Mouse (Mus musculus) embryonic facial prominence, embryonic 14.5 days (tissue): Measurements from ENCODE around the gene Tas1r3. TPM values are rescaled to one million over a fixed set of nuclear protein-coding genes. Genes with fewer than 3 reads are reported as not detected.

ENCODE experiments used
- ATAC-seq: fragments of 200-750 bp; cut with Nextera tagmentation; 2 replicates; pipeline ENCODE4 v1.8.0; 2017; ENCODE audit warnings: low read depth, moderate number of reproducible peaks, moderate TSS enrichment
- DNase-seq: peaks from one replicate; pipeline ENCODE4 v3.0.0-alpha.2; 2015; ENCODE audit warnings: low spot score
- H3K27ac ChIP-seq: fragments of 300-500 bp; sonication (generic); replicated peaks from 2 replicates; pipeline ENCODE4 v1.5.1; 2014; ENCODE audit warnings: low read depth, mild to moderate bottlenecking, low read length, moderate library complexity
- H3K27me3 ChIP-seq: fragments of 300-500 bp; sonication (generic); replicated peaks from 2 replicates; pipeline ENCODE4 v1.6.1; 2014; ENCODE audit warnings: low read length; ENCODE audit not compliant: control insufficient read depth, insufficient read depth
- H3K36me3 ChIP-seq: fragments of 300-500 bp; sonication (generic); 2 replicates; pipeline ENCODE4 v1.6.1; 2014; ENCODE audit warnings: low read length, mixed read lengths; ENCODE audit not compliant: control insufficient read depth, insufficient read depth
- H3K4me1 ChIP-seq: fragments of 300-500 bp; sonication (generic); 2 replicates; pipeline ENCODE4 v1.6.1; 2014; ENCODE audit warnings: antibody characterized with exemption, low read length; ENCODE audit not compliant: control insufficient read depth, insufficient read depth
- H3K4me2 ChIP-seq: fragments of 300-500 bp; sonication (generic); 2 replicates; pipeline ENCODE4 v1.6.1; 2014; ENCODE audit warnings: low read depth, mild to moderate bottlenecking, low read length, moderate library complexity, mixed read lengths
- H3K4me3 ChIP-seq: fragments of 300-500 bp; sonication (generic); 2 replicates; pipeline ENCODE4 v1.5.1; 2014; ENCODE audit warnings: low read depth, mild to moderate bottlenecking, low read length
- H3K9ac ChIP-seq: fragments of 300-500 bp; sonication (generic); 2 replicates; pipeline ENCODE4 v1.6.1; 2014; ENCODE audit warnings: low read depth, mild to moderate bottlenecking, low read length, moderate library complexity, mixed read lengths
- H3K9me3 ChIP-seq: fragments of 300-500 bp; sonication (generic); 2 replicates; pipeline ENCODE4 v1.6.1; 2016; ENCODE audit warnings: low read length; ENCODE audit not compliant: control insufficient read depth
- WGBS: fragments of 180-500 bp; shearing (Covaris S2); extraction: QIAGEN DNeasy Blood & Tissue Kit; methylation state at CpG from one replicate; pipeline ENCODE4 v1.1.7; 2014; 5-methylcytosine and 5-hydroxymethylcytosine counted together
- polyA plus RNA-seq: library from polyadenylated mRNA; unstranded; fragments of >200 nt; fragmentation: Nextera tagmentation; extraction: Ambion mirVana; gene quantifications from 2 replicates; pipeline ENCODE4 v1.2.1, GENCODE M21; 2014

The Tas1r3 gene
- polyA plus RNA-seq, 1 experiment from 2014 or later: 0.36 TPM

DNA sequence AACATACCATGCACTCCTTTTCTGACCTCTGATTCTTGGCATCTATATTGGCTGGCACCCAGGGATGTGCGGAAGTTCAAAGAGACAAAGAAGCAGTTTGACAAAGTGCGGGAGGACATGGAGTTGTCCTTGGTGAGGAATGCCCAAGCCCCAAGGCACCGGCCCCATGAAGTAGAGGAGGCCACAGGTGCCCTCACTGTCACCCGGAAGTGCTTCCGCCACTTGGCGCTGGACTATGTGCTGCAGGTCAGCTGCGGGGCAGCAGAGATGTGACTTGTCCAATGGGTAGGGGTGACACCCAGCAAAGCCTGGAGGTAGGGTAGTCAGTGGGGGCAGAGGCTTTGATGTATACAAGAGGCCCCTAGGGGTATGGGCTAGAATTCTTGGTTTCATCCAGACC is 36.2 kb upstream of the Tas1r3 start:
- no peaks in the 10 kb centered on the region for H3K9me3 ChIP-seq
- H3K36me3 ChIP-seq: peaks cover 70% of the 10 kb centered on the region
- H3K9ac ChIP-seq: no peak overlapping the region
- ATAC-seq (no peak), DNase-seq (no peak)
- 91% methylated on average over 7 of the region's 7 CpGs for WGBS
- no peak overlapping the region for H3K4me2 ChIP-seq
- no peak overlapping the region for H3K27ac ChIP-seq
- H3K4me1 ChIP-seq: peaks cover 11% of the 10 kb centered on the region
- no peak overlapping the region for H3K4me3 ChIP-seq
- no peaks in the 10 kb centered on the region for H3K27me3 ChIP-seq

DNA sequence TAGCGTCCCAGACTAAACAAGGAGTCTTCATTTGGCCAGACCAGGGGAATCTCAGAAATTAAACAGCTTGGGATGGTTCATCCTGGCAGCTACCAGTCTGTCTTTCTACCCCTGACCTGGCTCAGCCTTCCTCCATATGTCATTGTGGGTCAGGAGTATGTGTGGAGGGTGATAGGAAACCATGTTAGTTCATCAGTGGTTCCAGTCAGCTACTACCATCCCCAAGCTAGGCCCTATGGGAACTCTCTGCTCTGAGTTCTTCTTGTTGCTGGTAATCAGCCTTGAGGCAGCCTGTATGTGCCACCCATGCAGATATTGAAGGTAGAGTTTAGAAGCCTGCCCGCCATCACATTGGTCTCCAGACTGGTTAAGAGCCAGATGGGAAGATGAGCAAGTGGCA is 35.2 kb upstream of the Tas1r3 start:
- H3K4me1 ChIP-seq: peaks cover 21% of the 10 kb centered on the region
- no peak overlapping the region for H3K4me2 ChIP-seq
- no peak overlapping the region for H3K27ac ChIP-seq
- H3K4me3 ChIP-seq: no peak overlapping the region
- ATAC-seq (no peak), DNase-seq (no peak)
- no peaks in the 10 kb centered on the region for H3K27me3 ChIP-seq
- H3K9me3 ChIP-seq: no peaks in the 10 kb centered on the region
- H3K9ac ChIP-seq: no peak overlapping the region
- peaks cover 60% of the 10 kb centered on the region for H3K36me3 ChIP-seq
- WGBS: 95% methylated on average over 2 of the region's 2 CpGs

DNA sequence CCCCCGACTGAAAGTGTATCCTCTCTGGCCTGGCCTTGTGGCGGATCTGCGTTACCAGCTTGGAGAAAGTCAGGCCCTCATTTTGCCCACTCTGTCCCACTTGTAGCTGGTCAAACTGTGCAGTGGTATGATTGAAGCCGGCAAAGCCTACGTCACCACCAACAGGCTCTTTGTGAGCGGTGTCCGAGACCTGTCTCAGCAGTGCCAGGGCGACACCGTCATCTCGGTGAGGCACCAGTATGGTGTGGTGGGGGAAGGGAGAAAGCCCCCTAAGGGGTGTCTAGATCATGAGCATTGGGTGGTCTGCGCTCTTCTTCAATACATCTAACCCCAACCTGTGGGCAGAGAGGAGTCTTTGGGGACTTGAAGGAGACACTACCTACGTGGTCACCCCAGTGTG is 33.3 kb upstream of the Tas1r3 start:
- no peak overlapping the region for H3K4me2 ChIP-seq
- H3K4me3 ChIP-seq: no peak overlapping the region
- no peaks in the 10 kb centered on the region for H3K9me3 ChIP-seq
- no peak overlapping the region for H3K9ac ChIP-seq
- 98% methylated on average over 12 of the region's 12 CpGs for WGBS
- H3K4me1 ChIP-seq: peaks cover 25% of the 10 kb centered on the region
- peaks cover 42% of the 10 kb centered on the region for H3K36me3 ChIP-seq
- DNase-seq (no peak), ATAC-seq (no peak)
- no peak overlapping the region for H3K27ac ChIP-seq
- H3K27me3 ChIP-seq: no peaks in the 10 kb centered on the region

DNA sequence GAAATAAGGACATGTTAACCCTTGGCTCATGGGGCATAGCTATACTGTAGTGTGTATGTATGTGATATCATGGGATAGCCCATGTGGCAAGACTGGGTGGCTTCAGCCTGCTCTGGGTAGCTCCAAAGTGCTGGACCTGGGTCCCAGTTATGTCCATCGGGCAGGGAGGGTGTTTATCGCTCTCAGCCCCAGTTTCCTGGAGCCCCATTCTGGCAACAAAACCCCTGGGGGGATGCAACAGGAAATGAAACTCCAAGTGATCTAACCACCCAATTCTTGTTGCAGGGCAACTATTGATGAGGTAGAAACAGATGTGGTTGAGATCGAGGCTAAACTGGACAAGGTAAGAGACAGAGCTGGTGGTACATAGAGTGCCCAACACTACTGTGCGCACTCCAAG is 32.7 kb upstream of the Tas1r3 start:
- Histone ChIP-seq H3K9ac (no peak overlapping the region), H3K4me3 (no peak overlapping the region), H3K27me3 (no peaks in the 10 kb centered on the region), H3K9me3 (no peaks in the 10 kb centered on the region), H3K36me3 (peaks cover 35% of the 10 kb centered on the region), H3K4me2 (no peak overlapping the region), H3K27ac (no peak overlapping the region), H3K4me1 (peaks cover 26% of the 10 kb centered on the region)
- ATAC-seq (no peak), DNase-seq (no peak)
- WGBS: 87% methylated on average over 4 of the region's 4 CpGs

DNA sequence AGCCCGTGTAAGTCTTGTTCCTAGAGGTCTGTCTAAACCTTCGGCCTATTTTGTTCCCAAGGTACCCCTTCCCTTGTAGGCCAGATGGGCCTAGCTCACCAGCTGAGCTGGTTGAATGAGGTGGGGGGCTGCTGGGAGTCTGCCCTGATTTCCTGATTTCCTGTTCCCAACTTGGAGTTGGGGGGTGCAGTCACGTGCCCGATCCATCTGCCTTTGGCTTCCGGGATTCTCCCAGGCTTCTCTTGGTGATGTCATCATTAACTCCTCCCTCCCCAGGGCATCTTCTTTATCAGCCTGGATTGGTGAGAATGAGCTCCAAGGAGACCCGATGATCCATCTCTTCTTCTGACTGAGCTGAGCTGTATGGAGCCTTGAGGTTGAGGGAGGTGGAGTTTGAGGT is 32.1 kb upstream of the Tas1r3 start:
- Histone ChIP-seq H3K9me3 (no peaks in the 10 kb centered on the region), H3K27ac (0 out of 2 replicates have a peak overlapping the region, but pooled peaks have one; percentile 33), H3K4me1 (peaks cover 32% of the 10 kb centered on the region), H3K9ac (no peak overlapping the region; the same call in 1 of the 2 replicates), H3K4me3 (0 out of 2 replicates have a peak overlapping the region, but pooled peaks have one; percentile 14), H3K36me3 (peaks cover 30% of the 10 kb centered on the region), H3K4me2 (peak overlapping the region; percentile 97), H3K27me3 (no peaks in the 10 kb centered on the region)
- DNase-seq: peak; percentile 40
- 43% methylated on average over 6 of the region's 6 CpGs for WGBS
- ATAC-seq: no peak

DNA sequence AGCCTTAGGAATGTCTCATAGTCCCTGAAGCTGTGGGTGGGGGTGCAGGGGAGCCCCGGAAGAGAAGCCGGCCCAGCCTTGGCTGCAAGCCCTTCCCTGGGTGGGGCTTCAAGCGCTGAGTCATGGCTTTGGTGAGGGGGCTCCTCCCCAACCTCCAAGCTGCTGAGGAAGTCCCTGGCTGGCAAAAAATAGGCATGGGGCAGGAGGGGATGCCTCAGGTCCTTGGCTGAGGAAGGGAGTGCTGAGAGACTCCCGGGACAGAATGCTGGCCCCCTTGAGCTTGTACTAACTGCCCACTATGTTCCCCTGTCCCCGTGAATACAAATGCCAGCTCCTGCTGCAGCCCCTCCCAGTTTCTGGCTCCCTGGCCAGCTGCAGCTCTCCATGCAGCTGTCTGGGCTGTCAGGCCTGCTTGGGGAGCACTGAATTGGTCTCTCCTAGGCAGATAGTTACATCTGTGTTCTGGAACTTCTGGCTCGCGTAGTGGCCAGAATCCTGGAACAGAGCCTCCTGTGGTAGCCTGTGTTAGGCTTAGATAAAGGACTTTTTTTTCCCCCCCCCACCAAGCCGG is 31.2 kb upstream of the Tas1r3 start:
- Histone ChIP-seq H3K27me3 (no peaks in the 10 kb centered on the region), H3K9me3 (no peaks in the 10 kb centered on the region), H3K4me2 (peak overlapping the region; percentile 97), H3K27ac (peak overlapping the region; percentile 52; the same call in 1 of the 2 replicates), H3K4me1 (peaks cover 32% of the 10 kb centered on the region), H3K36me3 (peaks cover 27% of the 10 kb centered on the region), H3K9ac (peak overlapping the region; percentile 21; the same call in 1 of the 2 replicates), H3K4me3 (peak overlapping the region; percentile 4)
- ATAC-seq (no peak; the same call in 1 of the 2 replicates), DNase-seq (peak; percentile 63)
- 20% methylated on average over 8 of the region's 8 CpGs for WGBS

DNA sequence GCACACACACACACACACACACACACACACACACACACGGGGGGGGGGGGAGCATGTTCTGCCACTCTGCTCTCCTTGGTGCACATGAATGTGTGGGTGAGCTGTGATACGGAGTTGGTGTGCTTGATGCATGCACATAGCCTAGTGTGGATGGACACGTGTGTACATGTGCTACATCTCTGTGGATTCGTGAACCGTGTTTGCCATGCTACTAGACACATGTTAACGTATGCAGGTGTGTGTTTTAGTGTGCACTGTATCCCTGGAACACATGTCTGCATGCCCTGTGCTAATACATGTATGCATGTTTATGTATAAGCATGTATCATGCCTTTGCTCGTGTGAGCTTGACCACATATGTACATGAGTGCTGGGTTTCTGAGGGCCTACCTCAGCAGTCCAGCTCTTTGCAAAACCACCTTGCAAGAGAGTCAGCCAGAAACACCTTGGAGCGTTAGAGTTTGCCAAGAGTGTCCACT is 30.1 kb upstream of the Tas1r3 start:
- Histone ChIP-seq H3K4me2 (peak overlapping the region; percentile 97), H3K9me3 (no peaks in the 10 kb centered on the region), H3K4me3 (peak overlapping the region; percentile 95), H3K27me3 (no peaks in the 10 kb centered on the region), H3K27ac (no peak overlapping the region), H3K36me3 (peaks cover 28% of the 10 kb centered on the region), H3K4me1 (peaks cover 32% of the 10 kb centered on the region), H3K9ac (peak overlapping the region; percentile 86)
- 76% methylated on average over 7 of the region's 8 CpGs for WGBS
- no peak for ATAC-seq
- DNase-seq: no peak

DNA sequence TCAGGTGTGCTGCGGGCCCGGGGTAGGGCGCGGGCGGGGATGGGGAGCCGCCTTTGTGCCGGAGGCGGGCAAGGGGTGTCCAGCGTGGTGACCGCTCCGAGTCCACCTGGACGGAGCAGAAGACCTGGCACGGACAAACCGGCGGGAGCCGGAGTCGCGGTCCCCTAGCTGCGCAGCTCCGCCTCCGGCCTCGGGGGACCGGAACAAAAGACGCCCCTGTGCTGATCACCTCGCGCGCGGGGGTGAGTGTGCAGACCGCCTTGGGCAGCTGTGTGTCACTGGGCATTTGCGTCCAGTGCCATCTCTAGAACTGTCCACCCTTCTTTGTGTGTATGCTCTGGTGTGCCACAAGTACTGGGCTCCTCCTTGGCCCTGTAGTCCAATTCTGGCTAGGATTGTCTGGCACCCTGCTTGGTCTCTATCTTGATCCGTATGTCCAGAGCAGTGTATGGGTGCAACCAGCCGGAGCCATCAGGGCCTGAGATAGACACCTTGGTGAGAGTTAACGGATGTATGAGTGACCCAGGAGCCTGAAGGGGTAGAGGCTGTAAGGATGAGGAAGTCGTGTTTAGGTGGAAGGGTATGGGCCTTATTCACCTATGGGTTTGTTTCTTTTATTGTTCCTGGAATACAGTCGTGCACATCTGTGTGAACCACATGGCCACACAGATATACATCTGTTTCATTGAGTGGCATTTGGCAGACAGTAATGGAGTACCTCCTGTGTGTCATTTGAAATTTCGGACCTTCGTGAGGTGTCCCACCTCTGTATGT is 29.5 kb upstream of the Tas1r3 start:
- DNase-seq (peak; percentile 29), ATAC-seq (peak; percentile 16)

More for the DNA sequence above, 29.5 kb upstream of the Tas1r3 start:
- peaks cover 32% of the 10 kb centered on the region for H3K4me1 ChIP-seq
- H3K36me3 ChIP-seq: peaks cover 34% of the 10 kb centered on the region
- WGBS: 5% methylated on average over 36 of the region's 37 CpGs
- H3K27ac ChIP-seq: peak overlapping the region; percentile 94
- H3K27me3 ChIP-seq: no peaks in the 10 kb centered on the region
- peak overlapping the region; percentile 95 for H3K4me3 ChIP-seq
- peak overlapping the region; percentile 86 for H3K9ac ChIP-seq
- H3K4me2 ChIP-seq: peak overlapping the region; percentile 97
- H3K9me3 ChIP-seq: no peaks in the 10 kb centered on the region
